Mouse (Mus musculus): ENCODE data around the gene 1700056E22Rik.

The 1700056E22Rik gene

GRCm38 (mm10) chr1:184019042-184019721 is 14.9 kb downstream of the 1700056E22Rik start:
- no peak for DNase-seq (ENCODE audit: low read depth)

- no peak for DNase-seq (ENCODE audit: low read depth)
Observed at GRCm38 (mm10) chr1:184017606-184018005, 16.5 kb downstream of the 1700056E22Rik start.

GRCm38 (mm10) chr1:184015995-184016730 is 17.9 kb downstream of the 1700056E22Rik start:
- no peak for DNase-seq (ENCODE audit: low read depth)

GRCm38 (mm10) chr1:184014091-184014490 is 20.0 kb downstream of the 1700056E22Rik start:
- no peak for DNase-seq (ENCODE audit: low read depth)

GRCm38 (mm10) chr1:184013106-184013505 is 21.0 kb downstream of the 1700056E22Rik start, which contains the start of gene Dusp10:
Gene Dusp10 (plus strand): TSS chr1:184013302.
- DNase-seq (ENCODE audit: low read depth): no peak

- no peak for DNase-seq (ENCODE audit: low read depth)
Observed at GRCm38 (mm10) chr1:184011311-184011710, 22.8 kb downstream of the 1700056E22Rik start.

- DNase-seq (ENCODE audit: low read depth): no peak
Observed at GRCm38 (mm10) chr1:184006086-184006485, 28.0 kb downstream of the 1700056E22Rik start.

- DNase-seq (ENCODE audit: low read depth): no peak
Observed at GRCm38 (mm10) chr1:184005315-184006058, 28.6 kb downstream of the 1700056E22Rik start.

- DNase-seq (ENCODE audit: low read depth): peak; percentile 9
Observed at GRCm38 (mm10) chr1:184004311-184004710, 29.8 kb downstream of the 1700056E22Rik start.

- DNase-seq (ENCODE audit: low read depth): no peak
Observed at GRCm38 (mm10) chr1:184002470-184002869, 31.6 kb downstream of the 1700056E22Rik start.

GRCm38 (mm10) chr1:183997207-183997606 is 36.9 kb downstream of the 1700056E22Rik start:
- no peak for DNase-seq (ENCODE audit: low read depth)

- DNase-seq (ENCODE audit: low read depth): no peak
Observed at GRCm38 (mm10) chr1:183991921-183992320, 42.2 kb downstream of the 1700056E22Rik start.

- DNase-seq (ENCODE audit: low read depth): no peak
Observed at GRCm38 (mm10) chr1:183987711-183988245, 46.3 kb downstream of the 1700056E22Rik start.
